ENCODE assay signal across 20 mouse cellular contexts in genomic region chr10:20495051-20495450, GRCm38 (mm10).
"Had no signal": no experiment of that assay in that cellular context is flagged by ENCODE, and none has a peak within 500 bp of the region (broad histone marks: within the 10 kb centered on the region; RNA-seq: fewer than 3 reads in every experiment).

No protein-coding gene starts in this region.

- H3K9me3 ChIP-seq: limb, embryonic 12.5 days; limb, embryonic 15.5 days; midbrain, embryonic 12.5 days; midbrain, embryonic 15.5 days; neural tube, embryonic 12.5 days; neural tube, embryonic 15.5 days had no signal

- H3K9ac ChIP-seq: limb, embryonic 12.5 days; limb, embryonic 15.5 days; liver, embryonic 14.5 days; liver, postnatal 0 days; lung, embryonic 14.5 days; midbrain, embryonic 12.5 days; midbrain, embryonic 15.5 days; neural tube, embryonic 12.5 days; neural tube, embryonic 15.5 days had no signal

- ATAC-seq: intestine, postnatal 0 days; liver, postnatal 0 days; lung, postnatal 0 days; midbrain, embryonic 15.5 days had no signal

- H3K27ac ChIP-seq: kidney, postnatal 0 days; limb, embryonic 12.5 days; limb, embryonic 15.5 days; liver, embryonic 14.5 days; midbrain, embryonic 12.5 days; midbrain, embryonic 15.5 days; neural tube, embryonic 12.5 days; neural tube, embryonic 15.5 days had no signal

- H3K36me3 ChIP-seq: limb, embryonic 12.5 days; limb, embryonic 15.5 days; midbrain, embryonic 12.5 days; midbrain, embryonic 15.5 days; neural tube, embryonic 12.5 days; neural tube, embryonic 15.5 days had no signal

- DNase-seq: kidney, adult 2 months; kidney, postnatal 4 days; left cerebral cortex, postnatal 4 days; liver, postnatal 0 days; lung, embryonic 14.5 days; lung, postnatal 36 days; retina, postnatal 1 day; spleen, adult 18-20 months; thymus, adult 18-20 months; thymus, postnatal 36 days had no signal

- H3K4me1 ChIP-seq: limb, embryonic 15.5 days; midbrain, embryonic 12.5 days; neural tube, embryonic 12.5 days had no signal

- H3K4me3 ChIP-seq: limb, embryonic 12.5 days; limb, embryonic 15.5 days; midbrain, embryonic 12.5 days; midbrain, embryonic 15.5 days; neural tube, embryonic 12.5 days; neural tube, embryonic 15.5 days had no signal

- H3K27me3 ChIP-seq: limb, embryonic 12.5 days; limb, embryonic 15.5 days; midbrain, embryonic 12.5 days; midbrain, embryonic 15.5 days; neural tube, embryonic 12.5 days; neural tube, embryonic 15.5 days had no signal
